Mouse (Mus musculus) liver, adult 2 months (tissue): ENCODE measurements at regions not wholly inside any gene's neighbourhood (a gene's known extent, or its start where the extent isn't known, plus 50 kb on each side); places are given as distances from the start of the nearest gene placed in this dataset.

Source experiments
- DNase-seq: peaks from one replicate; pipeline ENCODE4 v3.0.0-alpha.2; 2011; ENCODE audit warnings: low read depth, low spot score; ENCODE audit errors: extremely low read depth
- H3K27ac ChIP-seq: fragments of 200-500 bp; replicated peaks from 2 replicates; pipeline ENCODE4 v1.5.1; 2012; ENCODE audit warnings: low read depth, mild to moderate bottlenecking, control low read depth, inconsistent platforms, low read length; ENCODE audit not compliant: insufficient read depth
- H3K27me3 ChIP-seq: fragments of 200-500 bp; 2 replicates; pipeline ENCODE4 v1.6.1; 2012; ENCODE audit warnings: mild to moderate bottlenecking, moderate library complexity, low read length, inconsistent platforms; ENCODE audit not compliant: control insufficient read depth, insufficient read depth
- H3K36me3 ChIP-seq: fragments of 200-500 bp; 2 replicates; pipeline ENCODE4 v1.6.1; 2012; ENCODE audit warnings: low read length, inconsistent platforms; ENCODE audit not compliant: control insufficient read depth, insufficient read depth
- H3K4me1 ChIP-seq: fragments of 200-500 bp; 2 replicates; pipeline ENCODE4 v1.6.1; 2011; ENCODE audit warnings: low read length; ENCODE audit not compliant: control insufficient read depth, insufficient read depth
- H3K4me3 ChIP-seq: fragments of 200-500 bp; 2 replicates; pipeline ENCODE4 v1.5.1; 2011; ENCODE audit warnings: low read depth, mild to moderate bottlenecking, control low read depth, low read length, moderate library complexity; ENCODE audit not compliant: insufficient read depth
- H3K79me2 ChIP-seq: fragments of 200-500 bp; 2 replicates; pipeline ENCODE4 v1.6.1; 2012; ENCODE audit warnings: inconsistent platforms, mild to moderate bottlenecking, low read length, moderate library complexity; ENCODE audit not compliant: control insufficient read depth, insufficient read depth
- H3K9ac ChIP-seq: fragments of 200-500 bp; 2 replicates; pipeline ENCODE4 v1.6.1; 2012; ENCODE audit warnings: low read depth, mild to moderate bottlenecking, control low read depth, inconsistent platforms, low read length
- CTCF ChIP-seq: fragments of 200-500 bp; IDR thresholded peaks from 2 replicates; pipeline ENCODE4 v1.5.1; 2011; ENCODE audit warnings: low read depth, low read length, control low read depth
- POLR2A ChIP-seq: fragments of 200-500 bp; IDR thresholded peaks from 2 replicates; pipeline ENCODE4 v1.6.1; 2011; ENCODE audit warnings: low read length, control low read depth; ENCODE audit not compliant: insufficient read depth; ENCODE audit errors: extremely low read depth
- WGBS: fragments of 180-500 bp; shearing (Covaris S2); methylation state at CpG from one replicate; pipeline ENCODE4 v1.1.7; 2018; 5-methylcytosine and 5-hydroxymethylcytosine counted together

GRCm38 (mm10) chr1:42025781-42026180, 669.8 kb upstream of the Pou3f3 start:
- Histone ChIP-seq H3K4me3 (no peak overlapping the region), H3K27ac (no peak overlapping the region), H3K79me2 (no peaks in the 10 kb centered on the region), H3K9ac (no peak overlapping the region), H3K36me3 (no peaks in the 10 kb centered on the region), H3K4me1 (no peaks in the 10 kb centered on the region), H3K27me3 (no peaks in the 10 kb centered on the region)
- WGBS, result 79% methylated on average over 6 of the region's 6 CpGs
- DNase-seq, result no peak
- TF ChIP-seq POLR2A (no peak), CTCF (no peak)

DNA sequence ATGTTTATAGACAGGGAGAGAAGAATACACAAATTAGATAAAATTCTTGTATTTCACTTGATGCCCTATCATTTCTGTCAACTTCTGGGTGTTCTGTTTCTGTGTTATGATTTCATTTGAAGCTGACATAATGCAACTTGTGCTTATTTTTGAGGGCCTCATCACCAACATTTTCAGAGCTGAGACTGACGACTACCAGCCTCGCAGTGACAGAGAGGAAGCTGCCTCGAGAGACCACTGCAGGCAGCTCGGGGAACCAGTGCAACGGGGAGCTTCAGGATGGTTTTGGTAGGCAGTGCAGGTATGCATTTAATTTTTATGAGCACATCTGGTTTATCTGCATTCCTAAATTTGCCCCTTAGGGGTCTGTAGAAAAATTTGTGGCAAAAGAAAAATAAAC, 669.1 kb upstream of the Pou3f3 start:
- no peaks in the 10 kb centered on the region for H3K4me1 ChIP-seq
- H3K79me2 ChIP-seq, result no peaks in the 10 kb centered on the region
- no peak overlapping the region for H3K4me3 ChIP-seq
- WGBS, result 72% methylated on average over 5 of the region's 5 CpGs
- no peak overlapping the region for H3K27ac ChIP-seq
- H3K27me3 ChIP-seq, result no peaks in the 10 kb centered on the region
- TF ChIP-seq POLR2A (no peak), CTCF (no peak)
- H3K36me3 ChIP-seq, result no peaks in the 10 kb centered on the region
- DNase-seq, result no peak
- H3K9ac ChIP-seq, result no peak overlapping the region

- Histone ChIP-seq H3K36me3 (no peaks in the 10 kb centered on the region), H3K27me3 (no peaks in the 10 kb centered on the region), H3K79me2 (no peaks in the 10 kb centered on the region), H3K27ac (no peak overlapping the region), H3K9ac (no peak overlapping the region), H3K4me1 (no peaks in the 10 kb centered on the region), H3K4me3 (no peak overlapping the region)
- TF ChIP-seq CTCF, result no peak
- no peak for TF ChIP-seq POLR2A
- no peak for DNase-seq
- WGBS, result 78% methylated on average over 2 of the region's 2 CpGs
Measured at GRCm38 (mm10) chr1:42033786-42034185, 661.8 kb upstream of the Pou3f3 start.

- Histone ChIP-seq H3K36me3 (no peaks in the 10 kb centered on the region), H3K27ac (no peak overlapping the region), H3K27me3 (no peaks in the 10 kb centered on the region), H3K79me2 (no peaks in the 10 kb centered on the region), H3K9ac (no peak overlapping the region), H3K4me1 (no peaks in the 10 kb centered on the region), H3K4me3 (no peak overlapping the region)
- WGBS, result 83% methylated on average over 4 of the region's 4 CpGs
- TF ChIP-seq POLR2A (no peak), CTCF (no peak)
- no peak for DNase-seq
Measured at GRCm38 (mm10) chr1:42035371-42035770, 660.2 kb upstream of the Pou3f3 start.

- H3K4me1 ChIP-seq, result no peaks in the 10 kb centered on the region
Measured at GRCm38 (mm10) chr1:42041544-42041943, 654.0 kb upstream of the Pou3f3 start.

GRCm38 (mm10) chr1:42058494-42058893, 637.1 kb upstream of the Pou3f3 start:
- H3K9ac ChIP-seq, result no peak overlapping the region
- TF ChIP-seq POLR2A (no peak), CTCF (no peak)
- DNase-seq, result no peak

More at GRCm38 (mm10) chr1:42041544-42041943, 654.0 kb upstream of the Pou3f3 start:
- Histone ChIP-seq H3K36me3 (no peaks in the 10 kb centered on the region), H3K27me3 (no peaks in the 10 kb centered on the region), H3K9ac (no peak overlapping the region), H3K79me2 (no peaks in the 10 kb centered on the region), H3K4me3 (no peak overlapping the region), H3K27ac (no peak overlapping the region)
- no peak for DNase-seq
- TF ChIP-seq POLR2A, result no peak
- no peak for TF ChIP-seq CTCF
- WGBS, result 50% methylated on average over 2 of the region's 2 CpGs

More at GRCm38 (mm10) chr1:42058494-42058893, 637.1 kb upstream of the Pou3f3 start:
- no peak overlapping the region for H3K27ac ChIP-seq
- H3K4me1 ChIP-seq, result no peaks in the 10 kb centered on the region
- no peaks in the 10 kb centered on the region for H3K36me3 ChIP-seq
- no peak overlapping the region for H3K4me3 ChIP-seq
- no peaks in the 10 kb centered on the region for H3K79me2 ChIP-seq
- H3K27me3 ChIP-seq, result no peaks in the 10 kb centered on the region
